Mouse (Mus musculus) embryonic fibroblast, embryonic 13.5 days (primary cell): ENCODE results near the gene Gpatch2. TPM values are rescaled to one million over a fixed set of nuclear protein-coding genes. Genes with fewer than 3 reads are reported as not detected.
A peak's percentile ranks its signal among the peaks of the same experiment; 100 is the strongest.

Experiments
- H3K27ac ChIP-seq: 2 replicates; pipeline ENCODE4 v1.5.1; 2012; ENCODE audit warnings: low read length, control low read depth, inconsistent platforms; ENCODE audit not compliant: insufficient read depth
- H3K4me1 ChIP-seq: 2 replicates; pipeline ENCODE4 v1.6.1; 2011; ENCODE audit warnings: low read length; ENCODE audit not compliant: control insufficient read depth, insufficient read depth
- H3K4me3 ChIP-seq: 2 replicates; pipeline ENCODE4 v1.5.1; 2011; ENCODE audit warnings: mild to moderate bottlenecking, control low read depth, low read length; ENCODE audit not compliant: insufficient read depth
- CTCF ChIP-seq: IDR thresholded peaks from 2 replicates; pipeline ENCODE4 v1.5.1; 2011; ENCODE audit warnings: mild to moderate bottlenecking, control low read depth, low read length, moderate library complexity, borderline replicate concordance; ENCODE audit not compliant: insufficient read depth
- POLR2A ChIP-seq: IDR thresholded peaks from 2 replicates; pipeline ENCODE4 v1.6.1; 2011; ENCODE audit warnings: low read depth, mild to moderate bottlenecking, control low read depth, low read length, moderate library complexity
- polyA plus RNA-seq: library from polyadenylated mRNA; stranded (reverse); fragments of >200 nt; gene quantifications from 2 replicates; pipeline ENCODE4 v1.2.4, GENCODE M21; 2011; ENCODE audit warnings: low read depth; ENCODE audit not compliant: missing spikeins, insufficient read length

The Gpatch2 gene
- polyA plus RNA-seq, 1 experiment = 16.7 TPM

GRCm38 (mm10) chr1:187226328-187227025 lies 11.2 kb downstream of the Gpatch2 start:
- TF ChIP-seq POLR2A (no peak), CTCF (no peak)
- H3K27ac ChIP-seq = 0 out of 2 replicates have a peak overlapping the region, but pooled peaks have one; percentile 16
- H3K4me1 ChIP-seq = peaks cover 14% of the 10 kb centered on the region
- H3K4me3 ChIP-seq = no peak overlapping the region

- Histone ChIP-seq H3K4me3 (no peak overlapping the region), H3K4me1 (peaks cover 14% of the 10 kb centered on the region), H3K27ac (no peak overlapping the region)
- no peak for TF ChIP-seq CTCF
Measured at GRCm38 (mm10) chr1:187228414-187229146, 13.3 kb downstream of the Gpatch2 start.

GRCm38 (mm10) chr1:187230255-187230654 lies 14.9 kb downstream of the Gpatch2 start:
- TF ChIP-seq POLR2A (no peak), CTCF (no peak)
- Histone ChIP-seq H3K4me3 (no peak overlapping the region), H3K4me1 (peaks cover 16% of the 10 kb centered on the region), H3K27ac (no peak overlapping the region)

GRCm38 (mm10) chr1:187232196-187232955 lies 17.1 kb downstream of the Gpatch2 start:
- Histone ChIP-seq H3K4me1 (peaks cover 14% of the 10 kb centered on the region), H3K27ac (no peak overlapping the region), H3K4me3 (no peak overlapping the region)
- TF ChIP-seq POLR2A (no peak), CTCF (no peak)

- H3K27ac ChIP-seq = no peak overlapping the region
- TF ChIP-seq POLR2A (no peak), CTCF (no peak)
- no peak overlapping the region for H3K4me3 ChIP-seq
- H3K4me1 ChIP-seq = peaks cover 10% of the 10 kb centered on the region; the same call in 1 of the 2 replicates
Measured at GRCm38 (mm10) chr1:187232996-187233615, 17.8 kb downstream of the Gpatch2 start.

- no peak overlapping the region for H3K27ac ChIP-seq
- peaks cover 4% of the 10 kb centered on the region; the same call in 1 of the 2 replicates for H3K4me1 ChIP-seq
- no peak overlapping the region for H3K4me3 ChIP-seq
- TF ChIP-seq CTCF (no peak), POLR2A (no peak)
Measured at GRCm38 (mm10) chr1:187235161-187235560, 19.9 kb downstream of the Gpatch2 start.

GRCm38 (mm10) chr1:187236296-187236695 lies 21.0 kb downstream of the Gpatch2 start:
- Histone ChIP-seq H3K4me1 (peaks cover 4% of the 10 kb centered on the region; the same call in 1 of the 2 replicates), H3K4me3 (no peak overlapping the region), H3K27ac (no peak overlapping the region)
- TF ChIP-seq CTCF (no peak), POLR2A (no peak)

- Histone ChIP-seq H3K4me1 (peaks cover 4% of the 10 kb centered on the region; the same call in 1 of the 2 replicates), H3K4me3 (no peak overlapping the region), H3K27ac (no peak overlapping the region)
- TF ChIP-seq CTCF (no peak), POLR2A (no peak)
Measured at GRCm38 (mm10) chr1:187238061-187238460, 22.8 kb downstream of the Gpatch2 start.

GRCm38 (mm10) chr1:187240304-187240703 lies 25.0 kb downstream of the Gpatch2 start:
- TF ChIP-seq CTCF (no peak), POLR2A (no peak)
- no peak overlapping the region for H3K27ac ChIP-seq
- H3K4me1 ChIP-seq = peaks cover 2% of the 10 kb centered on the region; the same call in 1 of the 2 replicates
- no peak overlapping the region for H3K4me3 ChIP-seq

GRCm38 (mm10) chr1:187241329-187241728 lies 26.0 kb downstream of the Gpatch2 start:
- no peaks in the 10 kb centered on the region for H3K4me1 ChIP-seq
- H3K27ac ChIP-seq = no peak overlapping the region
- no peak overlapping the region for H3K4me3 ChIP-seq
- no peak for TF ChIP-seq CTCF
- no peak for TF ChIP-seq POLR2A
